Mouse (Mus musculus): ENCODE results near the gene Msl1.
A peak's percentile ranks its signal among the peaks of the same experiment; 100 is the strongest.
"Not testable (repeated sequence)": the region's sequence is repeated elsewhere in the genome, so short reads cannot be mapped to it uniquely, and the experiment has no call there.

Gene Msl1

GRCm38 (mm10) chr11:98796515-98797216 is 1.4 kb downstream of the Msl1 start:
- DNase-seq (ENCODE audit: low read depth, low spot score), result no peak

- DNase-seq (ENCODE audit: low read depth, low spot score), result no peak
These were observed 2.0 kb downstream of the Msl1 start for GRCm38 (mm10) chr11:98797306-98797705.

GRCm38 (mm10) chr11:98797909-98798308 is 2.6 kb downstream of the Msl1 start:
- DNase-seq (ENCODE audit: low read depth, low spot score), result no peak

GRCm38 (mm10) chr11:98804605-98805004 is 9.3 kb downstream of the Msl1 start, which contains the start of gene Casc3:
TSS of gene Casc3 (plus strand) at chr11:98804905.
- DNase-seq (ENCODE audit: low read depth, low spot score), result no peak

GRCm38 (mm10) chr11:98808417-98808816 is 13.1 kb downstream of the Msl1 start:
- no peak for DNase-seq (ENCODE audit: low read depth, low spot score)

- peak; percentile 98 for DNase-seq (ENCODE audit: low read depth, low spot score)
These were observed 14.4 kb downstream of the Msl1 start for GRCm38 (mm10) chr11:98809457-98810290.

- DNase-seq (ENCODE audit: low read depth, low spot score), result no peak
These were observed 15.4 kb downstream of the Msl1 start for GRCm38 (mm10) chr11:98810686-98811085.

GRCm38 (mm10) chr11:98816706-98817239 is 21.5 kb downstream of the Msl1 start:
- no peak for DNase-seq (ENCODE audit: low read depth, low spot score)

- no peak for DNase-seq (ENCODE audit: low read depth, low spot score)
These were observed 25.7 kb downstream of the Msl1 start for GRCm38 (mm10) chr11:98820968-98821367.

- not testable (repeated sequence) for DNase-seq (ENCODE audit: low read depth, low spot score)
These were observed 30.8 kb downstream of the Msl1 start for GRCm38 (mm10) chr11:98826071-98826470.

- no peak for DNase-seq (ENCODE audit: low read depth, low spot score)
These were observed 32.6 kb downstream of the Msl1 start for GRCm38 (mm10) chr11:98827877-98828276.

- no peak for DNase-seq (ENCODE audit: low read depth, low spot score)
These were observed 33.9 kb downstream of the Msl1 start for GRCm38 (mm10) chr11:98829091-98829775.

GRCm38 (mm10) chr11:98829875-98830274 is 34.6 kb downstream of the Msl1 start:
- no peak for DNase-seq (ENCODE audit: low read depth, low spot score)

- peak; percentile 50 for DNase-seq (ENCODE audit: low read depth, low spot score)
These were observed 40.0 kb downstream of the Msl1 start for GRCm38 (mm10) chr11:98835296-98835695.

GRCm38 (mm10) chr11:98835725-98836124 is 40.4 kb downstream of the Msl1 start:
- DNase-seq (ENCODE audit: low read depth, low spot score), result no peak

GRCm38 (mm10) chr11:98836128-98836527 is 40.8 kb downstream of the Msl1 start:
- no peak for DNase-seq (ENCODE audit: low read depth, low spot score)

GRCm38 (mm10) chr11:98836651-98837141 is 41.4 kb downstream of the Msl1 start, which contains the start of gene Rapgefl1:
TSS of gene Rapgefl1 (plus strand) at chr11:98836785.
- DNase-seq (ENCODE audit: low read depth, low spot score), result peak; percentile 43

- no peak for DNase-seq (ENCODE audit: low read depth, low spot score)
These were observed 42.0 kb downstream of the Msl1 start for GRCm38 (mm10) chr11:98837231-98837704.

- DNase-seq (ENCODE audit: low read depth, low spot score), result no peak
These were observed 42.6 kb downstream of the Msl1 start for GRCm38 (mm10) chr11:98837917-98838316.

GRCm38 (mm10) chr11:98838512-98838911 is 43.2 kb downstream of the Msl1 start:
- DNase-seq (ENCODE audit: low read depth, low spot score), result peak; percentile 71

GRCm38 (mm10) chr11:98839402-98839801 is 44.1 kb downstream of the Msl1 start:
- DNase-seq (ENCODE audit: low read depth, low spot score), result no peak

Data from telencephalon, adult 2 months (tissue).